Mouse (Mus musculus) cerebellum, adult 2 months (tissue): ENCODE data around the gene Gpr107. TPM values are rescaled to one million over a fixed set of nuclear protein-coding genes. Genes with fewer than 3 reads are reported as not detected.

Experiments
- DNase-seq, 2 experiments: peaks; one replicate each; pipeline ENCODE4 v3.0.0; 2021
- H3K27ac ChIP-seq: fragments of 200-500 bp; 2 replicates; pipeline ENCODE4 v1.5.1; 2012; ENCODE audit warnings: low read length, control low read depth, inconsistent platforms; ENCODE audit not compliant: insufficient read depth
- H3K27me3 ChIP-seq: fragments of 200-500 bp; 2 replicates; pipeline ENCODE4 v1.6.1; 2012; ENCODE audit warnings: inconsistent platforms, mild to moderate bottlenecking, low read length, moderate library complexity; ENCODE audit not compliant: control insufficient read depth, insufficient read depth
- H3K4me1 ChIP-seq: fragments of 200-500 bp; 2 replicates; pipeline ENCODE4 v1.6.1; 2011; ENCODE audit warnings: low read length; ENCODE audit not compliant: control insufficient read depth, insufficient read depth
- H3K4me3 ChIP-seq: fragments of 200-500 bp; replicated peaks from 2 replicates; pipeline ENCODE3; 2011; ENCODE audit warnings: mild to moderate bottlenecking, low read depth, low read length, control low read depth; ENCODE audit not compliant: insufficient read depth
- CTCF ChIP-seq: fragments of 200-500 bp; IDR thresholded peaks from 2 replicates; pipeline ENCODE4 v1.5.1; 2011; ENCODE audit warnings: low read depth, mild to moderate bottlenecking, control low read depth, low read length, moderate library complexity, borderline replicate concordance; ENCODE audit not compliant: insufficient read depth
- POLR2A ChIP-seq: fragments of 200-500 bp; IDR thresholded peaks from 2 replicates; pipeline ENCODE4 v1.6.1; 2011; ENCODE audit warnings: low read length, control low read depth, borderline replicate concordance; ENCODE audit not compliant: insufficient read depth
- WGBS: fragments of 180-500 bp; shearing (Covaris S2); methylation state at CpG from one replicate; pipeline ENCODE4 v1.1.7; 2018; 5-methylcytosine and 5-hydroxymethylcytosine counted together
- polyA plus RNA-seq: library from polyadenylated mRNA; depleted of rRNA; stranded (reverse); fragments of >200 nt; gene quantifications from 2 replicates; pipeline ENCODE4 v1.2.3, GENCODE M21; 2012; rRNA removed

Gene Gpr107
- polyA plus RNA-seq, 1 experiment = 30.0 TPM

- TF ChIP-seq CTCF (no peak), POLR2A (no peak)
- Histone ChIP-seq H3K4me1 (peaks cover 85% of the 10 kb centered on the region), H3K4me3 (peak overlapping the region; percentile 69), H3K27ac (peak overlapping the region; percentile 75), H3K27me3 (no peaks in the 10 kb centered on the region)
- DNase-seq = peak in 1 of 2 experiments; percentile 61
- 20% methylated on average over 9 of the region's 9 CpGs for whole genome bisulfite sequencing
Observed at GRCm38 (mm10) chr2:31259367-31259920, 107.3 kb downstream of the Gpr107 start.

GRCm38 (mm10) chr2:31260549-31260948 is 108.4 kb downstream of the Gpr107 start:
- H3K27ac ChIP-seq = peak overlapping the region; percentile 64
- peaks cover 86% of the 10 kb centered on the region for H3K4me1 ChIP-seq
- H3K27me3 ChIP-seq = no peaks in the 10 kb centered on the region
- no peak for DNase-seq
- no peak overlapping the region for H3K4me3 ChIP-seq
- WGBS = 57% methylated on average over 8 of the region's 8 CpGs
- TF ChIP-seq CTCF = no peak
- no peak for TF ChIP-seq POLR2A

GRCm38 (mm10) chr2:31263039-31263461 is 110.9 kb downstream of the Gpr107 start:
- H3K27ac ChIP-seq = peak overlapping the region; percentile 91
- no peaks in the 10 kb centered on the region for H3K27me3 ChIP-seq
- H3K4me1 ChIP-seq = peaks cover 81% of the 10 kb centered on the region
- TF ChIP-seq CTCF = no peak
- TF ChIP-seq POLR2A = no peak
- 7% methylated on average over 8 of the region's 8 CpGs for WGBS
- DNase-seq = peak; percentile 60 to 64
- H3K4me3 ChIP-seq = no peak overlapping the region

GRCm38 (mm10) chr2:31263746-31264378 is 111.7 kb downstream of the Gpr107 start:
- no peaks in the 10 kb centered on the region for H3K27me3 ChIP-seq
- 5% methylated on average over 10 of the region's 10 CpGs for WGBS
- peak; percentile 91 to 93 for DNase-seq
- peak overlapping the region; percentile 91 for H3K27ac ChIP-seq
- TF ChIP-seq POLR2A (no peak), CTCF (no peak)
- peaks cover 83% of the 10 kb centered on the region for H3K4me1 ChIP-seq
- H3K4me3 ChIP-seq = no peak overlapping the region

GRCm38 (mm10) chr2:31267447-31267846 is 115.3 kb downstream of the Gpr107 start:
- no peaks in the 10 kb centered on the region for H3K27me3 ChIP-seq
- no peak overlapping the region for H3K4me3 ChIP-seq
- TF ChIP-seq POLR2A = no peak
- no peak for TF ChIP-seq CTCF
- DNase-seq = peak in 1 of 2 experiments; percentile 42
- WGBS = 36% methylated on average over 6 of the region's 6 CpGs
- peaks cover 74% of the 10 kb centered on the region for H3K4me1 ChIP-seq
- no peak overlapping the region for H3K27ac ChIP-seq

Other genes with a start within 250 kb of the Gpr107 start
- gene Ptges, start 222.5 kb upstream of the Gpr107 start, polyA plus RNA-seq = 3.7 and 4.3 TPM in 2 replicates
- gene Tor1b, start 199.4 kb upstream of the Gpr107 start, polyA plus RNA-seq = 38.0 and 40.6 TPM in 2 replicates
- 50.5 and 56.3 TPM in 2 replicates for gene Tor1a, start 184.4 kb upstream of the Gpr107 start, polyA plus RNA-seq
- 118 and 123 TPM in 2 replicates for gene BC005624, start 170.1 kb upstream of the Gpr107 start, polyA plus RNA-seq
- gene Usp20, start 170.0 kb upstream of the Gpr107 start, polyA plus RNA-seq = 59.2 and 68.6 TPM in 2 replicates
- gene Fnbp1, start 10.3 kb upstream of the Gpr107 start, polyA plus RNA-seq = 310 and 320 TPM in 2 replicates
- 118 and 126 TPM in 2 replicates for gene Ncs1, start 93.5 kb downstream of the Gpr107 start, polyA plus RNA-seq
- gene Hmcn2, start 162.1 kb downstream of the Gpr107 start, polyA plus RNA-seq = 0.59 and 0.63 TPM in 2 replicates